Mouse (Mus musculus): ENCODE data around the gene Tgoln1. TPM values are rescaled to one million over a fixed set of nuclear protein-coding genes. Genes with fewer than 3 reads are reported as not detected.

Tgoln1 gene
- polyA plus RNA-seq, 1 experiment from 2014 or later, result 25.3 TPM

- Histone ChIP-seq H3K9me3 (replicated peaks; ENCODE audit: control insufficient read depth, low read length) (no peaks in the 10 kb centered on the region), H3K36me3 (ENCODE audit: control insufficient read depth, insufficient read depth, low read length) (no peaks in the 10 kb centered on the region), H3K27me3 (ENCODE audit: control insufficient read depth, insufficient read depth, low read length) (no peaks in the 10 kb centered on the region), H3K4me3 (ENCODE audit: low read depth, low read length) (no peak overlapping the region), H3K4me1 (ENCODE audit: control insufficient read depth, insufficient read depth, low read length) (no peaks in the 10 kb centered on the region), H3K9ac (ENCODE audit: low read depth, low read length) (no peak overlapping the region), H3K4me2 (no peak overlapping the region), H3K27ac (ENCODE audit: low read depth, low read length) (no peak overlapping the region)
- no peak for ATAC-seq (replicated peaks; ENCODE audit: insufficient number of reproducible peaks, low FRiP score, low TSS enrichment)
- 73% methylated on average over 11 of the region's 11 CpGs for WGBS (ENCODE audit: insufficient replicate concordance)
Observed at GRCm38 (mm10) chr6:72581625-72582382, 35.0 kb downstream of the Tgoln1 start.

DNA sequence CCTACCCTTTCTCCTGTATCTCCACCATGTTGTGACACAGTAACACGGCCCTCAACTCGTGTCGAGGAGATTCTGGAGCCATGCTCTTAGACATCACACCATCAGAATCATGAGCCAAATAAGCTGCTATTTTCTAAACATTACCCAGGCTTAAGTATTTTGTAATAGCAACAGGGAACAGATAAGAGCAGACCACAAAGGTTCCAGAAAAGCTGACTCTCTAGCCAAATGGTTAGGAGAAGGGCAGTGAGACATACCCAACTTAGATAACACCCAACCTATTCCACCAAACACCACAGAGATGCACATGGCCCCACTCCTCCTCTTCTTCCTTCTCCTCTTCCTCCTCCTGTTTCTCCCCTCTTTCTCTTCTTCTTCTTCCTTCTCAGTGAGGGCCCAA, 40.8 kb downstream of the Tgoln1 start:
- Histone ChIP-seq H3K27ac (ENCODE audit: low read depth, low read length) (no peak overlapping the region), H3K9ac (ENCODE audit: low read depth, low read length) (no peak overlapping the region), H3K27me3 (ENCODE audit: control insufficient read depth, insufficient read depth, low read length) (no peaks in the 10 kb centered on the region), H3K36me3 (ENCODE audit: control insufficient read depth, insufficient read depth, low read length) (0 out of 2 replicates have a peak, but pooled peaks cover 3% of the 10 kb centered on the region), H3K4me3 (ENCODE audit: low read depth, low read length) (no peak overlapping the region), H3K9me3 (replicated peaks; ENCODE audit: control insufficient read depth, low read length) (no peaks in the 10 kb centered on the region), H3K4me1 (ENCODE audit: control insufficient read depth, insufficient read depth, low read length) (no peaks in the 10 kb centered on the region), H3K4me2 (no peak overlapping the region)
- ATAC-seq (replicated peaks; ENCODE audit: insufficient number of reproducible peaks, low FRiP score, low TSS enrichment), result no peak
- WGBS (ENCODE audit: insufficient replicate concordance), result 93% methylated on average over 3 of the region's 3 CpGs

DNA sequence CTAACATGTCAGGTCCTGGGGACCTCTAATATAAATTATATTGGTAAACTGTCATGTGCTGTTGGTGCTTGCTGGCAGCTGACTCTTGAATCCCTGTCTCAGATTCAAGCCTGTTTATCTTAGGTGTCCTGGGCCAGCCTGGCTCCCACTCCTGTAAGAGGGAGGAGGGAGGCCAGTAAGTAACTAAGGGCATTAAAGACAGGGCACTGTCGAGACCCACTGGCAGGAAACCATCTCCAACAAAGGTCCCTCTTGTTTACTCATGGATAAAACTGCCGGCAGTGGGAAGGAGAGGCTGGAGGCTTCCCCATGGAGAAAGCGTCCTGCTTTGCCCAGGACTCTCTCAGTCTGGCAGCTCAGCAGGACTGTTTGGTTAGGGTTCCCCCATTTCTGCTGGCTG, 45.0 kb downstream of the Tgoln1 start:
- Histone ChIP-seq H3K36me3 (ENCODE audit: control insufficient read depth, insufficient read depth, low read length) (0 out of 2 replicates have a peak, but pooled peaks cover 3% of the 10 kb centered on the region), H3K4me3 (ENCODE audit: low read depth, low read length) (no peak overlapping the region), H3K9ac (ENCODE audit: low read depth, low read length) (no peak overlapping the region), H3K4me1 (ENCODE audit: control insufficient read depth, insufficient read depth, low read length) (no peaks in the 10 kb centered on the region), H3K27ac (ENCODE audit: low read depth, low read length) (no peak overlapping the region), H3K27me3 (ENCODE audit: control insufficient read depth, insufficient read depth, low read length) (no peaks in the 10 kb centered on the region), H3K4me2 (no peak overlapping the region), H3K9me3 (replicated peaks; ENCODE audit: control insufficient read depth, low read length) (no peaks in the 10 kb centered on the region)
- 34% methylated on average over 3 of the region's 3 CpGs for WGBS (ENCODE audit: insufficient replicate concordance)
- no peak for ATAC-seq (replicated peaks; ENCODE audit: insufficient number of reproducible peaks, low FRiP score, low TSS enrichment)

DNA sequence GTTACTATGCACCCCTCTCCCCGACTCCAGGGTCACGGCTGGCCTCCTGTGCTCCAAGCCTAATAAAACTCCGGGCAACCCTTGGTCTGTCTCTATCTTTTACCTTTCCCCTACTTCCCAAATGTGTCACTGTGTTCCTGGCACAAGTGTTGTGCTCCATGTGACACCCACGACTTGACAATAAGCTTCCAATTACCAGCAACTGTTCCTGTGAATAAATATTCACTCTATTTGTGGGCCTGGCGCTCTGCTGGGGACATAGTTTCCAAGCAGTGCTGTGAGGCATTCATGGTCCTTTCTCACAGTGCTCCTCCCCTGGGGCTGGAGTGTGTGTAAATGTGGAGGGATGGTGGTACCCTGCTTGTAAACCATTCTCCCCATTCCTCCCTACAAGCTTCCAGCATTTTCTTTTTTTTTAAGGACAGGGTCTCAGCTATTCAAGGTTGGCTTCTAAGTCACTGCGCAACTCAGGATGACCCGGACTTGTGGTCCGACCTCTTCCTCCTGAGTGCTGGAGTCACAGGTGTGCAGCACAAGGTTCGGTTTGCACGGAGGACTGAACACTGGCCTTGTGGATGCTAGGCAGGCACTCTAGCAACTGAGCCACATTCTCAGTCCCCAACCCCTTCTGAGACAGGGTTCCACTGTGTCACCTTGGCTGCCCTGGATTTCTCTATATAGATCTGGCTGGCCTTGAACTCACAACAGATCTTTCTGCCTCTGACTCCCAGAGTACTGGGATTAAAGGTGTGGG, 46.0 kb downstream of the Tgoln1 start:
- H3K4me1 ChIP-seq (ENCODE audit: control insufficient read depth, insufficient read depth, low read length), result 0 out of 2 replicates have a peak, but pooled peaks cover 2% of the 10 kb centered on the region
- H3K4me3 ChIP-seq (ENCODE audit: low read depth, low read length), result no peak overlapping the region
- H3K36me3 ChIP-seq (ENCODE audit: control insufficient read depth, insufficient read depth, low read length), result 0 out of 2 replicates have a peak, but pooled peaks cover 3% of the 10 kb centered on the region
- H3K9me3 ChIP-seq (replicated peaks; ENCODE audit: control insufficient read depth, low read length), result no peaks in the 10 kb centered on the region
- no peak overlapping the region for H3K9ac ChIP-seq (ENCODE audit: low read depth, low read length)
- WGBS (ENCODE audit: insufficient replicate concordance), result 87% methylated on average over 10 of the region's 10 CpGs
- H3K27ac ChIP-seq (ENCODE audit: low read depth, low read length), result no peak overlapping the region
- no peak for ATAC-seq (replicated peaks; ENCODE audit: insufficient number of reproducible peaks, low FRiP score, low TSS enrichment)
- H3K4me2 ChIP-seq, result no peak overlapping the region
- H3K27me3 ChIP-seq (ENCODE audit: control insufficient read depth, insufficient read depth, low read length), result no peaks in the 10 kb centered on the region

GRCm38 (mm10) chr6:72568736-72569135, 48.1 kb downstream of the Tgoln1 start:
- no peak for ATAC-seq (replicated peaks; ENCODE audit: insufficient number of reproducible peaks, low FRiP score, low TSS enrichment)
- peaks cover 6% of the 10 kb centered on the region; the same call in 1 of the 2 replicates for H3K4me1 ChIP-seq (ENCODE audit: control insufficient read depth, insufficient read depth, low read length)
- WGBS (ENCODE audit: insufficient replicate concordance), result 83% methylated on average over 10 of the region's 10 CpGs

DNA sequence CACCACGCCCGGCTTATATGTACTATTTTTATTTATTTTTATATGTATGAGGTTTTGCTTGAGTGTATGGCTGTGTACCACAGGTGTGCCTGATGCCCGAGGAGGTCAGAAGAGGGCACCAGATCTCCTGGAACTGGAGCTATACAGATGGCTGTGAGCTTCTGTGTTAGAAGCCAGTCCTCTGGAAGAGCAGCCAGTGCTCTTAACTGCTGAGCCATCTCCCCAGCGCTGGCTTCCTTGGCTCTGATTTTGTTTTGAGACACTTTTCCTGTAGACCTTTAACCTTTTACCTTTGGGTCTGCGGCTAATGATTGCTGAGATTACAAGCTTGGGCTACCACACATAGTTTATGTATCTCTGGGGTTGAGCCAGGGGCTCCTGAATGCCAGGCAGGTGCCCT, 49.3 kb downstream of the Tgoln1 start:
- Histone ChIP-seq H3K9ac (ENCODE audit: low read depth, low read length) (no peak overlapping the region), H3K4me2 (no peak overlapping the region), H3K36me3 (ENCODE audit: control insufficient read depth, insufficient read depth, low read length) (no peaks in the 10 kb centered on the region), H3K4me3 (ENCODE audit: low read depth, low read length) (no peak overlapping the region), H3K4me1 (ENCODE audit: control insufficient read depth, insufficient read depth, low read length) (peaks cover 12% of the 10 kb centered on the region), H3K27ac (ENCODE audit: low read depth, low read length) (no peak overlapping the region), H3K27me3 (ENCODE audit: control insufficient read depth, insufficient read depth, low read length) (no peaks in the 10 kb centered on the region), H3K9me3 (replicated peaks; ENCODE audit: control insufficient read depth, low read length) (no peaks in the 10 kb centered on the region)
- WGBS (ENCODE audit: insufficient replicate concordance), result 77% methylated on average over 5 of the region's 5 CpGs
- no peak for ATAC-seq (replicated peaks; ENCODE audit: insufficient number of reproducible peaks, low FRiP score, low TSS enrichment)

More at GRCm38 (mm10) chr6:72568736-72569135, 48.1 kb downstream of the Tgoln1 start:
- no peak overlapping the region for H3K27ac ChIP-seq (ENCODE audit: low read depth, low read length)
- no peak overlapping the region for H3K4me2 ChIP-seq
- no peaks in the 10 kb centered on the region for H3K27me3 ChIP-seq (ENCODE audit: control insufficient read depth, insufficient read depth, low read length)
- H3K4me3 ChIP-seq (ENCODE audit: low read depth, low read length), result no peak overlapping the region
- no peak overlapping the region for H3K9ac ChIP-seq (ENCODE audit: low read depth, low read length)
- no peaks in the 10 kb centered on the region for H3K9me3 ChIP-seq (replicated peaks; ENCODE audit: control insufficient read depth, low read length)
- 0 out of 2 replicates have a peak, but pooled peaks cover 3% of the 10 kb centered on the region for H3K36me3 ChIP-seq (ENCODE audit: control insufficient read depth, insufficient read depth, low read length)

DNA sequence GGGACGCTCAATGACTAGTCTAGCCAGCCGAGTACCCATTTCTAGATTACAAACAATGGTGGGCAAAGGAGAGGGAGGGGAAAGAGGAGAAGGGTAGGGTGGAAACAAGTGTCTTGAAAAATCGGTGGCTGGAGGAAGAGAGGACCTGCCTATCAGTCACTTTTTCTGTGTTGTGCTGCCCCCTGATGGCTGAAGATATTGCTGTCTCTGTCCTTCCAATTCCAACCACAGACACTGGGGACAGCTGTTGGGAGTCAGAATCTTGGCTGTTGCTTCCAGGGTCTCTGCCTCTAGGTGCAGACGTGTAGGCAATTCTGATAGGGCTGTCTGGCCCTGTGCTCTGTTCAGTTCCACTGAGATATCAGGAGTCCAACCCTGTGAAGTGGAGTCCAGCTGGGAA, 50.8 kb downstream of the Tgoln1 start:
- no peaks in the 10 kb centered on the region; the same call in 1 of the 2 replicates for H3K36me3 ChIP-seq (ENCODE audit: control insufficient read depth, insufficient read depth, low read length)
- ATAC-seq (replicated peaks; ENCODE audit: insufficient number of reproducible peaks, low FRiP score, low TSS enrichment), result no peak
- H3K27me3 ChIP-seq (ENCODE audit: control insufficient read depth, insufficient read depth, low read length), result no peaks in the 10 kb centered on the region
- no peak overlapping the region for H3K4me2 ChIP-seq
- no peak overlapping the region for H3K9ac ChIP-seq (ENCODE audit: low read depth, low read length)
- H3K4me3 ChIP-seq (ENCODE audit: low read depth, low read length), result no peak overlapping the region
- peaks cover 13% of the 10 kb centered on the region for H3K4me1 ChIP-seq (ENCODE audit: control insufficient read depth, insufficient read depth, low read length)
- no peak overlapping the region for H3K27ac ChIP-seq (ENCODE audit: low read depth, low read length)
- 9% methylated on average over 4 of the region's 4 CpGs for whole genome bisulfite sequencing (ENCODE audit: insufficient replicate concordance)
- no peaks in the 10 kb centered on the region for H3K9me3 ChIP-seq (replicated peaks; ENCODE audit: control insufficient read depth, low read length)

DNA sequence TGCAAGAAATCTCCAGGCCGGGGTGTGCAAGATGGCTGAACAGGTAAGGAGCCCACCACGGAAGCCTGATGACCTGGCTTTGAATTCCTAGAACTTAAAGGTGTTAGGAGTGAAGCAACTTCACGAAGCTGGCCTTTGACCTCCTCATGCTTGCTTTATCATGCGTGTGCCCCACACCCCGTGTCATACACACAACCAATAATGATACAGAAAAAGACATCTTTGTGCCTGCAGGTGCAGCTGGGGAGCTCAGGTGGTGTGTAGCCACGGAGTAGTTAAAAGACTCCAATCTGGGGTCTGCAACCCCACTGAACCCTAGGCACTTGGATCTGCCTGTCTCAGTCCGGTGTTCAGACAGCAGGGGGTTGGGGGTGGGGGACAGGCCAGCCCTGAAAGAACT, 51.3 kb downstream of the Tgoln1 start:
- no peak for ATAC-seq (replicated peaks; ENCODE audit: insufficient number of reproducible peaks, low FRiP score, low TSS enrichment)
- no peak overlapping the region for H3K4me2 ChIP-seq

More for the DNA sequence above, 51.3 kb downstream of the Tgoln1 start:
- Histone ChIP-seq H3K4me3 (ENCODE audit: low read depth, low read length) (no peak overlapping the region), H3K27ac (ENCODE audit: low read depth, low read length) (no peak overlapping the region), H3K27me3 (ENCODE audit: control insufficient read depth, insufficient read depth, low read length) (no peaks in the 10 kb centered on the region), H3K9ac (ENCODE audit: low read depth, low read length) (no peak overlapping the region), H3K9me3 (replicated peaks; ENCODE audit: control insufficient read depth, low read length) (no peaks in the 10 kb centered on the region), H3K4me1 (ENCODE audit: control insufficient read depth, insufficient read depth, low read length) (peaks cover 13% of the 10 kb centered on the region), H3K36me3 (ENCODE audit: control insufficient read depth, insufficient read depth, low read length) (no peaks in the 10 kb centered on the region; the same call in 1 of the 2 replicates)
- 69% methylated on average over 7 of the region's 7 CpGs for WGBS (ENCODE audit: insufficient replicate concordance)
